Mouse (Mus musculus) midbrain, postnatal 0 days (tissue): ENCODE measurements around the gene Ralgapb. TPM values are rescaled to one million over a fixed set of nuclear protein-coding genes. Genes with fewer than 3 reads are reported as not detected.

Experiments
- ATAC-seq: fragments of 200-750 bp; cut with Nextera tagmentation; 2 replicates; pipeline ENCODE4 v1.8.0; 2017; ENCODE audit warnings: moderate number of reproducible peaks, mild to moderate bottlenecking, moderate TSS enrichment, moderate library complexity; ENCODE audit not compliant: low FRiP score
- DNase-seq: peaks from one replicate; pipeline ENCODE4 v3.0.0-alpha.2; 2015; ENCODE audit warnings: low spot score
- H3K27ac ChIP-seq: fragments of 300-500 bp; sonication (generic); 2 replicates; pipeline ENCODE4 v1.5.1; 2014; ENCODE audit warnings: low read depth, mild to moderate bottlenecking, low read length, mixed read lengths
- H3K27me3 ChIP-seq: fragments of 300-500 bp; sonication (generic); 2 replicates; pipeline ENCODE4 v1.6.1; 2014; ENCODE audit warnings: low read length, control low read depth, mixed read lengths; ENCODE audit not compliant: insufficient read depth
- H3K36me3 ChIP-seq: fragments of 300-500 bp; sonication (generic); 2 replicates; pipeline ENCODE4 v1.6.1; 2014; ENCODE audit warnings: low read length, control low read depth, mixed read lengths; ENCODE audit not compliant: insufficient read depth
- H3K4me1 ChIP-seq: fragments of 300-500 bp; sonication (generic); 2 replicates; pipeline ENCODE4 v1.6.1; 2014; ENCODE audit warnings: mild to moderate bottlenecking, control low read depth, antibody characterized with exemption, low read length, mixed read lengths; ENCODE audit not compliant: insufficient read depth
- H3K4me2 ChIP-seq: fragments of 300-500 bp; sonication (generic); 2 replicates; pipeline ENCODE4 v1.6.1; 2014; ENCODE audit warnings: low read depth, mild to moderate bottlenecking, low read length, mixed read lengths; ENCODE audit not compliant: poor library complexity, severe bottlenecking
- H3K4me3 ChIP-seq: fragments of 300-500 bp; sonication (generic); 2 replicates; pipeline ENCODE4 v1.5.1; 2014; ENCODE audit warnings: low read depth, mild to moderate bottlenecking, low read length, moderate library complexity
- H3K9ac ChIP-seq: fragments of 300-500 bp; sonication (generic); replicated peaks from 2 replicates; pipeline ENCODE4 v1.6.1; 2014; ENCODE audit warnings: mild to moderate bottlenecking, low read length, moderate library complexity, mixed read lengths; ENCODE audit not compliant: poor library complexity, severe bottlenecking
- H3K9me3 ChIP-seq: fragments of 300-500 bp; sonication (generic); 2 replicates; pipeline ENCODE4 v1.6.1; 2016; ENCODE audit warnings: low read length, control low read depth
- CTCF ChIP-seq: IDR thresholded peaks from 2 replicates; pipeline ENCODE4 v1.5.1; 2016; ENCODE audit warnings: antibody characterized with exemption, mild to moderate bottlenecking
- WGBS: fragments of 180-500 bp; shearing (Covaris S2); extraction: QIAGEN DNeasy Blood & Tissue Kit; methylation state at CpG from one replicate; pipeline ENCODE4 v1.1.7; 2014; 5-methylcytosine and 5-hydroxymethylcytosine counted together
- polyA plus RNA-seq: library from polyadenylated mRNA; unstranded; fragments of >200 nt; fragmentation: Nextera tagmentation; extraction: Ambion mirVana; gene quantifications from 2 replicates; pipeline ENCODE4 v1.2.1, GENCODE M21; 2015
- total RNA-seq: library from RNA; depleted of rRNA; stranded (reverse); fragments of >200 nt; gene quantifications from 2 replicates; pipeline ENCODE4 v1.2.3, GENCODE M21; 2014

Gene Ralgapb
- total and polyA plus RNA-seq, 2 experiments from 2014 or later = 17.7 to 59.0 TPM

GRCm38 (mm10) chr2:158410022-158411014 is 670 bp downstream of the Ralgapb start:
- H3K27ac ChIP-seq = peak overlapping the region; percentile 88
- 3% methylated on average over 50 of the region's 67 CpGs for WGBS
- H3K9ac ChIP-seq = peak overlapping the region; percentile 91

DNA sequence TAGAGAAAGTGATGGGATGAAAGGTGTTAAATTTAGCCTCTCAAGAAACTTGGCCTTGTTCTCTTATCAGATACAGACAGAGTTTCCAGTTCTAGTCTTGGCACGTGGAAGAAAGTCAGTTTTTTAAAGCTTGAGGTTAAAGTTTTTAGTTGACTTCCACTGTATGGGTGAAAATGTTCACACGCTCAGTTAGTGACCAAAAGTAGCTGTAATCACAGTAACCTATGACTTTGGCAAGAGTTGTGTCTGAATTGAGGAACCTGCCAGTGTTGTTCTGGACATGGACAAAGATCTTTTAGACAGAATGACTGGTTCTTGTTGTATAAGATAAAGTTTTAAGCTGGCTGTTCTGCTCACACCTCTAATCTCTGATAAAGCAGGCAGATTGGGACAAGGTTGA is 3.6 kb downstream of the Ralgapb start:
- Histone ChIP-seq H3K9me3 (no peaks in the 10 kb centered on the region), H3K9ac (no peak overlapping the region), H3K27ac (no peak overlapping the region), H3K27me3 (no peaks in the 10 kb centered on the region), H3K4me2 (no peak overlapping the region), H3K36me3 (no peaks in the 10 kb centered on the region), H3K4me1 (peaks cover 12% of the 10 kb centered on the region; the same call in 1 of the 2 replicates), H3K4me3 (no peak overlapping the region)
- ATAC-seq (no peak), DNase-seq (no peak)
- WGBS = 90% methylated on average over 2 of the region's 2 CpGs
- no peak for TF ChIP-seq CTCF

More at GRCm38 (mm10) chr2:158410022-158411014, 670 bp downstream of the Ralgapb start:
- Histone ChIP-seq H3K4me3 (peak overlapping the region; percentile 94), H3K36me3 (no peaks in the 10 kb centered on the region), H3K9me3 (no peaks in the 10 kb centered on the region), H3K4me2 (peak overlapping the region; percentile 87), H3K27me3 (no peaks in the 10 kb centered on the region), H3K4me1 (peaks cover 12% of the 10 kb centered on the region; the same call in 1 of the 2 replicates)
- TF ChIP-seq CTCF = peak; percentile 48
- ATAC-seq (peak; percentile 50), DNase-seq (peak; percentile 15)

DNA sequence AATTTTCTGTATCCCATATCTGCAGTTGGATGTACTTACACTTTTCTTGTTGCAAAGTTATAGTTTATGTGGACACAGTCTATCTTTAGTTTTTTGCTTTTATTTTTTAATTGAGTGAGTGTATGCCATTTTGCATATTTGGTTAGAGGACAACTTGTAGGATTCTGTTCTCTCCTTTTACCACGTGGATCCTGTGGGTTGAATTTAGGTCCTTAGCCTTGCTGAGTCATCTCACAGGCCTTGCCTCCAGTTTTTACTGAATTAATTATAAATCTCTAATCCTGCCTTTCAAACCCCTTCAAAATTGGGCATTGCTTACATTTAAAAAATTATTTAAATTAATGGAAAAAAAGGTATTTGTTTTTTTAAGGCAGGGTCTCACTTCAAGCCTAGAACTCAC is 6.2 kb downstream of the Ralgapb start:
- H3K4me1 ChIP-seq = peaks cover 12% of the 10 kb centered on the region; the same call in 1 of the 2 replicates
- no peaks in the 10 kb centered on the region for H3K36me3 ChIP-seq
- TF ChIP-seq CTCF = no peak
- no peak overlapping the region for H3K4me2 ChIP-seq
- DNase-seq (no peak), ATAC-seq (no peak)
- no peak overlapping the region for H3K9ac ChIP-seq
- no peak overlapping the region for H3K4me3 ChIP-seq
- H3K27ac ChIP-seq = no peak overlapping the region
- 94% methylated on average over 1 of the region's 1 CpGs for WGBS
- no peaks in the 10 kb centered on the region for H3K9me3 ChIP-seq
- no peaks in the 10 kb centered on the region for H3K27me3 ChIP-seq

GRCm38 (mm10) chr2:158418663-158419062 is 9.0 kb downstream of the Ralgapb start:
- ATAC-seq (no peak), DNase-seq (no peak)
- Histone ChIP-seq H3K4me3 (no peak overlapping the region), H3K27me3 (no peaks in the 10 kb centered on the region), H3K27ac (no peak overlapping the region), H3K4me1 (no peaks in the 10 kb centered on the region), H3K9ac (no peak overlapping the region), H3K36me3 (peaks cover 9% of the 10 kb centered on the region; the same call in 1 of the 2 replicates), H3K4me2 (no peak overlapping the region), H3K9me3 (no peaks in the 10 kb centered on the region)
- WGBS = 100% methylated on average over 1 of the region's 1 CpGs
- TF ChIP-seq CTCF = no peak

DNA sequence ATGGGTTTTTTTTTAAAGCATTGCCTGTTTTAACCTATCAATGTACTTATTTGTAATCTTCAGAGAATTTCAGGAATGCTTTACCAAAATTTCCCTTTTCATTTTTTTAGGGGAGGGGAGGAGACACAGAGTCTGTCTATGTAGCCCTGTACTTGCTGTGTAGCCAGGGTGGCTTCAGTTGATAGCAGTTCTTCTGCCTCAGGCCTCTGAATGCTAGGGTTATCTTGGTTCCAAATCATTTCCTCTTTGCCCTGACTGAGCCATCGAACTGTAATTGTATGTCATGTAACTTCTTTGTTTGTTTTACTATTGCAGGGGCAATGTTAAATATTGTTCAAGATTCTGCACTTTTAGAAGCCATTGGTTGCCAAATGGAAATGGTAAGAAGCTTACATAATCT is 36.2 kb downstream of the Ralgapb start:
- H3K4me2 ChIP-seq = no peak overlapping the region
- 82% methylated on average over 1 of the region's 1 CpGs for WGBS
- no peak for DNase-seq
- no peak for ATAC-seq
- no peaks in the 10 kb centered on the region for H3K27me3 ChIP-seq
- no peak overlapping the region for H3K9ac ChIP-seq
- no peaks in the 10 kb centered on the region for H3K9me3 ChIP-seq
- no peaks in the 10 kb centered on the region for H3K4me1 ChIP-seq
- no peak overlapping the region for H3K27ac ChIP-seq
- no peak overlapping the region for H3K4me3 ChIP-seq
- no peak for TF ChIP-seq CTCF
- peaks cover 25% of the 10 kb centered on the region for H3K36me3 ChIP-seq

DNA sequence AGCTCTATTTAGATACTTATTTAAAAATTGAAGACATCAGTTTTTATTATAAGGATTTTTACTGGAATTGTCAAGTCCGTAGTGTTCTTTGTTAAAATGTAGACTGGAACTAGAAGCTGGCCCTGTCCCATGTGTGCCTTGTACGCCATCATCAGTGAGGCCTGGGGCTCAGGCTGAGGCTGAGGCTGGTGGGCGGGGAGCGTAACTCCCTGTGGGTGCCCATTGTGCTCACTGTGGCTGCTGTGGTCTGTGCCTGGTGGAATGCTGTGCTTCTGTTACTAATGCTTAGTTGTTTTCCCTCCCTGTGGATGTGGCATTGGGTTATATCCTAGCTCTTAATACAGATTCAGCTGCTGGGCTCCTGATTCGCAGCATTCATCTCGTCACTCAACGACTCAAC is 40.2 kb downstream of the Ralgapb start:
- Histone ChIP-seq H3K4me1 (no peaks in the 10 kb centered on the region), H3K9ac (no peak overlapping the region), H3K9me3 (no peaks in the 10 kb centered on the region), H3K27me3 (no peaks in the 10 kb centered on the region), H3K4me3 (no peak overlapping the region), H3K27ac (no peak overlapping the region), H3K36me3 (peaks cover 22% of the 10 kb centered on the region), H3K4me2 (no peak overlapping the region)
- no peak for DNase-seq
- no peak for TF ChIP-seq CTCF
- ATAC-seq = no peak
- 69% methylated on average over 7 of the region's 7 CpGs for WGBS
